Mouse (Mus musculus) neural tube, embryonic 11.5 days (tissue): ENCODE results near the gene Cilp2. TPM values are rescaled to one million over a fixed set of nuclear protein-coding genes. Genes with fewer than 3 reads are reported as not detected.
A peak's percentile ranks its signal among the peaks of the same experiment; 100 is the strongest.

Experiments used
- ATAC-seq: fragments of 200-750 bp; cut with Nextera tagmentation; 2 replicates; pipeline ENCODE4 v1.8.0; 2017; ENCODE audit warnings: moderate number of reproducible peaks, mild to moderate bottlenecking, moderate TSS enrichment, moderate library complexity; ENCODE audit not compliant: insufficient read depth, low FRiP score, low TSS enrichment
- DNase-seq: peaks from one replicate; pipeline ENCODE4 v3.0.0-alpha.2; 2015; ENCODE audit warnings: low spot score
- H3K27ac ChIP-seq: fragments of 300-500 bp; sonication (generic); 2 replicates; pipeline ENCODE4 v1.5.1; 2014; ENCODE audit warnings: low read depth, mild to moderate bottlenecking, low read length
- H3K27me3 ChIP-seq: fragments of 300-500 bp; sonication (generic); 2 replicates; pipeline ENCODE4 v1.6.1; 2014; ENCODE audit warnings: mild to moderate bottlenecking, low read length, mixed read lengths; ENCODE audit not compliant: control insufficient read depth, insufficient read depth
- H3K36me3 ChIP-seq: fragments of 300-500 bp; sonication (generic); 2 replicates; pipeline ENCODE4 v1.6.1; 2014; ENCODE audit warnings: mild to moderate bottlenecking, low read length, moderate library complexity, mixed read lengths; ENCODE audit not compliant: control insufficient read depth, insufficient read depth
- H3K4me1 ChIP-seq: fragments of 300-500 bp; sonication (generic); 2 replicates; pipeline ENCODE4 v1.6.1; 2014; ENCODE audit warnings: low read length, mixed read lengths; ENCODE audit not compliant: control insufficient read depth, insufficient read depth
- H3K4me2 ChIP-seq: fragments of 300-500 bp; sonication (generic); 2 replicates; pipeline ENCODE4 v1.6.1; 2014; ENCODE audit warnings: low read depth, mild to moderate bottlenecking, moderate library complexity
- H3K4me3 ChIP-seq: fragments of 300-500 bp; sonication (generic); 2 replicates; pipeline ENCODE4 v1.5.1; 2014; ENCODE audit warnings: low read depth, low read length
- H3K9ac ChIP-seq: fragments of 300-500 bp; sonication (generic); 2 replicates; pipeline ENCODE4 v1.6.1; 2014; ENCODE audit warnings: mild to moderate bottlenecking, low read length
- H3K9me3 ChIP-seq: fragments of 300-500 bp; sonication (generic); 2 replicates; pipeline ENCODE4 v1.6.1; 2016; ENCODE audit warnings: low read length; ENCODE audit not compliant: control insufficient read depth
- WGBS: fragments of 180-500 bp; shearing (Covaris S2); extraction: QIAGEN DNeasy Blood & Tissue Kit; methylation state at CpG from one replicate; pipeline ENCODE4 v1.1.7; 2014; 5-methylcytosine and 5-hydroxymethylcytosine counted together
- polyA plus RNA-seq: library from polyadenylated mRNA; unstranded; fragments of >200 nt; fragmentation: Nextera tagmentation; extraction: Ambion mirVana; gene quantifications from 2 replicates; pipeline ENCODE4 v1.2.1, GENCODE M21; 2014

The Cilp2 gene
- polyA plus RNA-seq, 1 experiment from 2014 or later: 0.86 TPM

DNA sequence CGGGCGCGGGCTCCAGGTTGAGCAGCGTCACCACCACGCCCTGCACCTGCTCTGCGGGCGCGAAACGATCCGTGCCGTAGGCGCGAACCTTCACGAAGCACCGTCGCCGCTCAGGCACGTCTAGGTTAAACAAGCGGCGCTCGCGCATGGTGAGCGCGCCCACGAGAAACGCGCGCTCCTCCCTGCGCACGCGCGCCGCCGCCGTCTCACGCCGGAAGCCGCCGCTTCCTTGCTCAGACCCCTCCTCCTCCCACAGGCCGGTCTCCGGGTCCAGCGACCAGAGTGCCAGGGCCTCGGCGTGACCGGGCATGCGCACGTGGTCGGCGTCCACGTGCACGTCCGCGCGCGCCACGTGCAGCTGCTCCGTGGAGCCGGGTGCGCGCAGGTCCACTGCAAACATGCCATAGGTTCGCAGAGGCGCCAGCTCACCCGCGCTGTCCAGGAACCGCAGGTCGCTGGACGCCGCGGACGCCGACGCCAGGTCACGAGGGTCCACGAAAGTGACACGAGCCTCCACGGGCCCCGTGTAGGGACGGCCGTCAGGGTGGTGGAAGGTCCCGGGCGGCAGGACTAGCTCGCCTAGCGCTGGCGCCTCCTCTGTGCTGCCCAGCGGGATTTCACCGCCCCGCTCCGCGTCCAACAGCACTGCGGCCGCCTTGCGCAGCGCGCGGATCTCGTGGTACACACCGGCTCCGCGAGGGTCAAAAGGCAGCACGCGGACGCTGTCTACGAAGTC, 5.3 kb downstream of the Cilp2 start:
- Histone ChIP-seq H3K4me2 (peak overlapping the region; percentile 36), H3K27ac (no peak overlapping the region), H3K4me3 (peak overlapping the region; percentile 33), H3K36me3 (no peaks in the 10 kb centered on the region), H3K9me3 (no peaks in the 10 kb centered on the region), H3K9ac (no peak overlapping the region), H3K27me3 (peaks cover 82% of the 10 kb centered on the region), H3K4me1 (no peaks in the 10 kb centered on the region)
- WGBS: 6% methylated on average over 98 of the region's 103 CpGs
- ATAC-seq (0 out of 2 replicates have a peak, but pooled peaks have one; percentile 22), DNase-seq (peak; percentile 71)

DNA sequence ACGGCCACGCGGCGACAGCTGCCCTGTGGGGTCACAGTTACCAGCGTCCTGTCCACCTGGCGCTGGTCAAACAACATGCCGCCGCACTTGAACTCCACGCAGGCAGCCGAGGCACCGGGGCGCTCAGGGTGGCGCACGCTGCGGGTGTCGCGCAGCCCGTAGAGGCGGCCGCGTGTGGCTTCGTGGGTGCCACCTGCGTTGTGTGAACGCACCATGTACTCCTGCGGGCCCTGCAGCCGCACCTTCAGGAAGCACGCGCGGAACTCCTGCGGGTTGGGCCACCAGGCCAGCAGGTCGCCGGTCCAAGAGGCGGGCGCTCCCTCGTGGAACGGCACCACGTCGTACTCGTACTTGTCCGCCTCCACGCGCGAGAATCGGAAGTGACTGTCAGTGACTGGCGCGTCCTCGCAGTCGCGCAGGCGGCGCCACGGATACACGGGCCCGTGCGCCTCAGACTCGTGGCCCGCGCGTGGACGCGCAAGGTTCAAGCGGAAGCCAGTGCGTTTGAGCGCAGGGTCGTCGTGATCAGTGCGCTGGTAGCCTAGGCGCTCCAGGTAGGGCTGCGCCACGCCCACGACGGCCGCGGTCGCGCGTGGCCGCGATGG, 6.1 kb downstream of the Cilp2 start:
- peak overlapping the region; percentile 33 for H3K4me3 ChIP-seq
- no peak overlapping the region for H3K9ac ChIP-seq
- H3K27me3 ChIP-seq: peaks cover 73% of the 10 kb centered on the region
- DNase-seq (no peak), ATAC-seq (no peak)
- no peak overlapping the region for H3K27ac ChIP-seq
- 21% methylated on average over 79 of the region's 79 CpGs for WGBS
- no peaks in the 10 kb centered on the region for H3K4me1 ChIP-seq
- H3K36me3 ChIP-seq: no peaks in the 10 kb centered on the region
- peak overlapping the region; percentile 36 for H3K4me2 ChIP-seq
- no peaks in the 10 kb centered on the region for H3K9me3 ChIP-seq

- Histone ChIP-seq H3K36me3 (no peaks in the 10 kb centered on the region), H3K9ac (no peak overlapping the region), H3K4me1 (no peaks in the 10 kb centered on the region), H3K27me3 (peaks cover 68% of the 10 kb centered on the region), H3K4me3 (peak overlapping the region; percentile 33), H3K9me3 (no peaks in the 10 kb centered on the region), H3K4me2 (no peak overlapping the region), H3K27ac (no peak overlapping the region)
- 12% methylated on average over 37 of the region's 37 CpGs for WGBS
- ATAC-seq: no peak
- no peak for DNase-seq
These were observed 6.6 kb downstream of the Cilp2 start for GRCm38 (mm10) chr8:69880841-69881240.

- H3K27me3 ChIP-seq: peaks cover 57% of the 10 kb centered on the region
- no peaks in the 10 kb centered on the region for H3K4me1 ChIP-seq
- no peak overlapping the region for H3K27ac ChIP-seq
- no peak for DNase-seq
- no peaks in the 10 kb centered on the region for H3K9me3 ChIP-seq
- no peak for ATAC-seq
- H3K9ac ChIP-seq: no peak overlapping the region
- no peak overlapping the region for H3K4me3 ChIP-seq
- WGBS: 62% methylated on average over 8 of the region's 8 CpGs
- no peak overlapping the region for H3K4me2 ChIP-seq
- H3K36me3 ChIP-seq: no peaks in the 10 kb centered on the region
These were observed 7.8 kb downstream of the Cilp2 start for GRCm38 (mm10) chr8:69879678-69880077.

GRCm38 (mm10) chr8:69877992-69878391, 9.5 kb downstream of the Cilp2 start:
- H3K4me2 ChIP-seq: no peak overlapping the region
- WGBS: 53% methylated on average over 3 of the region's 3 CpGs
- H3K27me3 ChIP-seq: peaks cover 40% of the 10 kb centered on the region
- no peak overlapping the region for H3K27ac ChIP-seq
- no peak overlapping the region for H3K4me3 ChIP-seq
- H3K9me3 ChIP-seq: no peaks in the 10 kb centered on the region
- H3K4me1 ChIP-seq: no peaks in the 10 kb centered on the region
- no peaks in the 10 kb centered on the region for H3K36me3 ChIP-seq
- H3K9ac ChIP-seq: no peak overlapping the region
- DNase-seq: no peak
- no peak for ATAC-seq

- no peak overlapping the region for H3K9ac ChIP-seq
- no peaks in the 10 kb centered on the region for H3K4me1 ChIP-seq
- no peaks in the 10 kb centered on the region for H3K36me3 ChIP-seq
- no peak overlapping the region for H3K4me2 ChIP-seq
- H3K4me3 ChIP-seq: no peak overlapping the region
- ATAC-seq: no peak
- no peaks in the 10 kb centered on the region for H3K9me3 ChIP-seq
- H3K27ac ChIP-seq: no peak overlapping the region
- no peak for DNase-seq
- H3K27me3 ChIP-seq: peaks cover 34% of the 10 kb centered on the region
- WGBS: 82% methylated on average over 4 of the region's 4 CpGs
These were observed 10.1 kb downstream of the Cilp2 start for GRCm38 (mm10) chr8:69877396-69877795.

DNA sequence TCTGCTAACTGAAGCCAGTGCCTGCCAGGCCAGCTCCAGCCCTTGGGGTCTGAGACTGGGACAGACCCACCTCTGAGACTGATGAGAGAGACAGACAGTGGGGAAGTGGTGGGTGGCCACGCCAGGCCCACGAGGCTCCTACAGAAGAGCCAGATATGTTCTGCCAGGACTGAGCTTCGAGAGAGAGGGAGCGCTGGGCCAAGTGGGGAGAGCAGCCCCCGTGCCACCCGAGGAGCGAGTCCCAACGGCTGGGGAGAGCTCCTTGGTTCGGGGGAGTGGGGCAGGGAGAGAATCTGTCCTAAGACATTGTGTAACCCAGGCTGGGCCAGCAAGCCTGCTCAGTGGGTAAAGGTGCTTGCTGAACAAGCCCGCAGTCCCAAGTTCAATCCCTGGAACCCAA, 10.5 kb downstream of the Cilp2 start:
- no peaks in the 10 kb centered on the region for H3K36me3 ChIP-seq
- H3K9ac ChIP-seq: no peak overlapping the region
- no peaks in the 10 kb centered on the region for H3K9me3 ChIP-seq
- no peak overlapping the region for H3K4me3 ChIP-seq
- H3K4me1 ChIP-seq: no peaks in the 10 kb centered on the region
- no peak overlapping the region for H3K4me2 ChIP-seq
- peaks cover 30% of the 10 kb centered on the region for H3K27me3 ChIP-seq
- no peak for ATAC-seq
- no peak for DNase-seq
- WGBS: 78% methylated on average over 10 of the region's 10 CpGs
- no peak overlapping the region for H3K27ac ChIP-seq

DNA sequence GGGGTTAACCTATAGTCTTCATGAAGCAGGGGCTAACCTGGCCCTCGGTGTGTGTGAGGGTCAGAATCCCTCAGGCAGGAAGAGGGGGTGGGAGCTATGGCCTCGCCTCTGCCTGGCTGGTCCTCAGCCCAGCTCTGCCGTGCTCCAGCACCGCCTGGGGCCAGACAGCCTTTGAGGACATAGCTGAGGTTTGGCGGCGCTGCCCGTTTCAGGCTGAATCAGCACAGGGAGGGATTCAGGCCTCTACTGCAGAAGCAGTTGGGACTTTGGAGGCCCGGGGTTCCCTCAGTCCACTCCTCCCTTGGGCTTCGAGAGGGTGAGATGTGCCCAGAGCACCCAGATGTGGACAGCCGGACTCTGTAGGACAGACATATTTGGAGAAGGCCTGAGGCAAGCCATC, 11.4 kb downstream of the Cilp2 start:
- Histone ChIP-seq H3K36me3 (no peaks in the 10 kb centered on the region; the same call in 1 of the 2 replicates), H3K27me3 (peaks cover 21% of the 10 kb centered on the region), H3K4me3 (no peak overlapping the region), H3K4me1 (no peaks in the 10 kb centered on the region), H3K4me2 (no peak overlapping the region), H3K9me3 (no peaks in the 10 kb centered on the region), H3K9ac (no peak overlapping the region), H3K27ac (no peak overlapping the region)
- WGBS: 54% methylated on average over 10 of the region's 10 CpGs
- ATAC-seq (no peak), DNase-seq (no peak)

DNA sequence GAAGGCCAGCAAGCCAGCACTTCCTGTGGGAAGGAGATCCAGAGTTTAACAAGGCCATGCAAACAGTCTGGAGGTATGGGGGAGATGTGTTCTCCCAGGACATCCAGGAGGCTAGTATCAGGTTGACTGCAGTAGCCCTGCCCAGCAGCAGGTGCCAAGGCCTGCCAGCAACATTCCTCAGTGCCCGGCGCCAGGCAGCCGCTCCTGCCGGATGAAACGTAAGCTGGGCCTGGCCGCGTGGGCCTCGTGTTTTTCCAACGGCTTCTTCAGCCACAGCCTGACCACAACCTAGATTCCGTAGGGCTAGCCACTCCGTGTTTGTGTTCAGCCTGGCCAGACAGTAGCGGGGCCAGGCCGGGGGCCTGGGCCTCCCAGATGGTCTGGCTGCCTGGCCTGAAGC, 12.8 kb downstream of the Cilp2 start:
- H3K9me3 ChIP-seq: no peaks in the 10 kb centered on the region
- H3K36me3 ChIP-seq: no peaks in the 10 kb centered on the region; the same call in 1 of the 2 replicates
- no peak for ATAC-seq
- no peak overlapping the region for H3K4me3 ChIP-seq
- no peaks in the 10 kb centered on the region for H3K4me1 ChIP-seq
- H3K27ac ChIP-seq: no peak overlapping the region
- no peak for DNase-seq
- H3K9ac ChIP-seq: no peak overlapping the region
- H3K4me2 ChIP-seq: no peak overlapping the region
- WGBS: 88% methylated on average over 13 of the region's 13 CpGs
- H3K27me3 ChIP-seq: peaks cover 7% of the 10 kb centered on the region
